Mouse (Mus musculus) testis, adult 10 weeks (tissue): Measurements from ENCODE around the gene Btbd35f2. TPM values are rescaled to one million over a fixed set of nuclear protein-coding genes. Genes with fewer than 3 reads are reported as not detected.

Experiments used
- polyA plus RNA-seq: library from polyadenylated mRNA; stranded (reverse); fragments of 350-450 nt; fragmentation: Illumina TruSeq; extraction: RNeasy Lipid Tissue Mini Kit (QIAGEN cat#74804); gene quantifications from one replicate; pipeline ENCODE4 v1.2.3, GENCODE M21; 2014; ENCODE audit warnings: low read depth, low replicate concordance

Gene Btbd35f2
- polyA plus RNA-seq: 9.0 TPM

DNA sequence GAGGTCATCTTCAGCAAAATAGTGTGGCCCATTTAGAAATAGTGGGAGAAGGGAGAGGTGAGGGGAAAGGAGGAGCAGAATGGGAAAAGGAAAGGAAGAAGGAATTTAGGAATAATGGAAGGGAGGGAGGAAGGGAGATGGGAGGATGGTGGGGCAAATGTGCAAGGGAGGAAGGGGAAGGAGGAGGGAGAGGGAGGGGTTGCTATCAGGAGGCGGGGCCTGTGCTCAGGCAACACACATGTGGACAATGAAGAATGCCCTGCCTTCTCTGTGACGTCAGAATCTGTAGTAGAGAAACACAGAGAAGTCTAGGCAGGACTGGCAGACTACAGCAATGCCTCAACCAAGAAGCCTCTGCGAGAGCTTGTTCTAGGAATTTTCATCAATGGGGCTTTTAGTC, at the start of gene Btbd35f2:
Btbd35f2 (plus strand) TSS at position 301 of the 400 bp plus-strand sequence.

Other genes with a start within 250 kb of the Btbd35f2 start
- gene Btbd35f22, start 230.6 kb upstream of the Btbd35f2 start, polyA plus RNA-seq: 5.7 TPM